Mouse (Mus musculus) bone marrow, adult 2 months (tissue): Measurements from ENCODE around the gene Mgat2. TPM values are rescaled to one million over a fixed set of nuclear protein-coding genes. Genes with fewer than 3 reads are reported as not detected.
"Not testable (repeated sequence)": the region's sequence is repeated elsewhere in the genome, so short reads cannot be mapped to it uniquely, and the experiment has no call there.

Experiments used
- H3K27ac ChIP-seq: fragments of 200-500 bp; 2 replicates; pipeline ENCODE4 v1.5.1; 2012; ENCODE audit warnings: low read depth, mild to moderate bottlenecking, control low read depth, inconsistent platforms, low read length; ENCODE audit not compliant: control insufficient read depth, poor library complexity, insufficient read depth
- H3K4me1 ChIP-seq: fragments of 200-500 bp; 2 replicates; pipeline ENCODE4 v1.6.1; 2011; ENCODE audit warnings: low read length; ENCODE audit not compliant: control insufficient read depth, insufficient read depth
- H3K4me3 ChIP-seq: fragments of 200-500 bp; replicated peaks from 2 replicates; pipeline ENCODE3; 2011; ENCODE audit warnings: mild to moderate bottlenecking, low read depth, low read length, control low read depth; ENCODE audit not compliant: control insufficient read depth
- CTCF ChIP-seq: fragments of 200-500 bp; IDR thresholded peaks from 2 replicates; pipeline ENCODE4 v1.5.1; 2011; ENCODE audit warnings: low read length, control low read depth; ENCODE audit not compliant: control insufficient read depth, insufficient read depth
- POLR2A ChIP-seq: fragments of 200-500 bp; IDR thresholded peaks from 2 replicates; pipeline ENCODE4 v1.6.1; 2011; ENCODE audit warnings: low read depth, mild to moderate bottlenecking, control low read depth, low read length, borderline replicate concordance; ENCODE audit not compliant: control insufficient read depth
- WGBS: fragments of 180-500 bp; shearing (Covaris S2); methylation state at CpG from one replicate; pipeline ENCODE4 v1.1.7; 2018; 5-methylcytosine and 5-hydroxymethylcytosine counted together
- polyA plus RNA-seq: library from polyadenylated mRNA; stranded (reverse); fragments of >200 nt; gene quantifications from 2 replicates; pipeline ENCODE4 v1.2.4, GENCODE M21; 2011; ENCODE audit warnings: low replicate concordance; ENCODE audit not compliant: missing spikeins, insufficient read depth, insufficient read length

Mgat2 gene
- polyA plus RNA-seq, 1 experiment = 13.2 TPM

- Histone ChIP-seq H3K27ac (peak overlapping the region; percentile 93), H3K4me3 (peak overlapping the region; percentile 93), H3K4me1 (peaks cover 2% of the 10 kb centered on the region; the same call in 1 of the 2 replicates)
- under 1% methylated on average over 19 of the region's 19 CpGs for WGBS
- TF ChIP-seq POLR2A (no peak), CTCF (no peak)
Observed at GRCm38 (mm10) chr12:69158366-69158764, 25.6 kb upstream of the Mgat2 start.

GRCm38 (mm10) chr12:69158765-69159577, 25.0 kb upstream of the Mgat2 start, which contains the start of gene Rps29:
TSS of gene Rps29 (minus strand) at chr12:69159186.
- H3K27ac ChIP-seq = peak within 1 kb of the TSS; percentile 93
- under 1% methylated on average over 58 of the region's 68 CpGs for WGBS
- peak; percentile 61 for TF ChIP-seq POLR2A
- H3K4me1 ChIP-seq = not testable (repeated sequence)
- H3K4me3 ChIP-seq = peak within 1 kb of the TSS; percentile 93

GRCm38 (mm10) chr12:69159578-69159940, 24.4 kb upstream of the Mgat2 start:
- peaks cover 2% of the 10 kb centered on the region; the same call in 1 of the 2 replicates for H3K4me1 ChIP-seq
- peak overlapping the region; percentile 25 for H3K4me3 ChIP-seq
- WGBS = 2% methylated on average over 9 of the region's 9 CpGs
- H3K27ac ChIP-seq = peak overlapping the region; percentile 37; the same call in 1 of the 2 replicates
- no peak for TF ChIP-seq CTCF
- TF ChIP-seq POLR2A = no peak

- H3K4me3 ChIP-seq, H3K4me1 ChIP-seq, H3K27ac ChIP-seq: not testable (repeated sequence)
- 80% methylated on average over 2 of the region's 2 CpGs for WGBS
Observed at GRCm38 (mm10) chr12:69160677-69161076, 23.3 kb upstream of the Mgat2 start.

- H3K4me3 ChIP-seq, H3K4me1 ChIP-seq, H3K27ac ChIP-seq: not testable (repeated sequence)
- WGBS = 46% methylated on average over 4 of the region's 4 CpGs
Observed at GRCm38 (mm10) chr12:69163586-69163985, 20.4 kb upstream of the Mgat2 start.

- Histone ChIP-seq H3K27ac (no peak overlapping the region), H3K4me3 (no peak overlapping the region), H3K4me1 (no peaks in the 10 kb centered on the region)
- 52% methylated on average over 3 of the region's 3 CpGs for WGBS
- TF ChIP-seq CTCF (no peak), POLR2A (no peak)
Observed at GRCm38 (mm10) chr12:69164904-69165303, 19.1 kb upstream of the Mgat2 start.

GRCm38 (mm10) chr12:69166861-69167581, 16.9 kb upstream of the Mgat2 start:
- WGBS = 87% methylated on average over 8 of the region's 8 CpGs
- H3K4me3 ChIP-seq, H3K4me1 ChIP-seq, H3K27ac ChIP-seq: not testable (repeated sequence)

GRCm38 (mm10) chr12:69167656-69168460, 16.1 kb upstream of the Mgat2 start:
- WGBS = 5% methylated on average over 18 of the region's 18 CpGs
- Histone ChIP-seq H3K4me3 (peak overlapping the region; percentile 98), H3K27ac (no peak overlapping the region; the same call in 1 of the 2 replicates), H3K4me1 (no peaks in the 10 kb centered on the region; the same call in 1 of the 2 replicates)
- TF ChIP-seq POLR2A = no peak
- TF ChIP-seq CTCF = no peak
